Mouse (Mus musculus) kidney, embryonic 16.5 days (tissue): ENCODE measurements at regions not wholly inside any gene's neighbourhood (a gene's known extent, or its start where the extent isn't known, plus 50 kb on each side); places are given as distances from the start of the nearest gene placed in this dataset.

Experiments
- ATAC-seq: fragments of 200-750 bp; cut with Nextera tagmentation; 2 replicates; pipeline ENCODE4 v1.8.0; 2017; ENCODE audit warnings: moderate TSS enrichment; ENCODE audit not compliant: low FRiP score, low TSS enrichment
- H3K27ac ChIP-seq: fragments of 300-500 bp; sonication (generic); 2 replicates; pipeline ENCODE4 v1.5.1; 2014; ENCODE audit warnings: low read length
- H3K27me3 ChIP-seq: fragments of 300-500 bp; sonication (generic); 2 replicates; pipeline ENCODE4 v1.6.1; 2014; ENCODE audit warnings: low read length, control low read depth, mixed read lengths; ENCODE audit not compliant: insufficient read depth
- H3K36me3 ChIP-seq: fragments of 300-500 bp; sonication (generic); 2 replicates; pipeline ENCODE4 v1.6.1; 2014; ENCODE audit warnings: low read length, control low read depth, mixed read lengths; ENCODE audit not compliant: insufficient read depth
- H3K4me1 ChIP-seq: fragments of 300-500 bp; sonication (generic); 2 replicates; pipeline ENCODE4 v1.6.1; 2014; ENCODE audit warnings: low read length, control low read depth, mixed read lengths; ENCODE audit not compliant: insufficient read depth
- H3K4me2 ChIP-seq: fragments of 300-500 bp; sonication (generic); replicated peaks from 2 replicates; pipeline ENCODE4 v1.6.1; 2014; ENCODE audit warnings: low read depth, low read length
- H3K4me3 ChIP-seq: fragments of 300-500 bp; sonication (generic); 2 replicates; pipeline ENCODE4 v1.5.1; 2014; ENCODE audit warnings: mild to moderate bottlenecking, low read length
- H3K9ac ChIP-seq: fragments of 300-500 bp; sonication (generic); replicated peaks from 2 replicates; pipeline ENCODE4 v1.6.1; 2014; ENCODE audit warnings: low read length
- H3K9me3 ChIP-seq: fragments of 300-500 bp; sonication (generic); 2 replicates; pipeline ENCODE4 v1.6.1; 2016; ENCODE audit warnings: low read length, control low read depth
- WGBS: fragments of 180-500 bp; shearing (Covaris S2); extraction: QIAGEN DNeasy Blood & Tissue Kit; methylation state at CpG from one replicate; pipeline ENCODE4 v1.1.7; 2014; 5-methylcytosine and 5-hydroxymethylcytosine counted together

DNA sequence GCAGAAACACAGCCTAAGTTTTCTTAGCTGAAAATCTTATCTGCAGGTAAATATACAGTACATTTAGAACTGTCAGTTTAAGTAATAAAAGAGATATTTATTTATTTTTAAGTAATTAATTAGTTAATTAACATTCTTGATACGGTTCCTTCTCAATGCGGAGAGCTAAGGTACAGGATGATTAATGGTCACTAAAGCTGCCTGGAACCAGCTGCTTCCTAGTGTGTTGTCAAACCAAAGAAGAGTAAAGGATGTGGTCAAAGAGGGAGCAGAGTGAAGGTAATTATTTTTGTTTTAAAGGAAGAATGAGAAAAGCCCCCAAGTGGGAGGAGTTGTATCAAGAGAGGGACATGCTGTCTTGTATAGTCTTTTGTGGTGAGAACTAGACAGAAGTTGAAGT, 341.8 kb downstream of the Igsf11 start:
- no peak overlapping the region for H3K27ac ChIP-seq
- ATAC-seq, result peak; percentile 59; the same call in 1 of the 2 replicates
- WGBS, result 22% methylated on average over 2 of the region's 2 CpGs

DNA sequence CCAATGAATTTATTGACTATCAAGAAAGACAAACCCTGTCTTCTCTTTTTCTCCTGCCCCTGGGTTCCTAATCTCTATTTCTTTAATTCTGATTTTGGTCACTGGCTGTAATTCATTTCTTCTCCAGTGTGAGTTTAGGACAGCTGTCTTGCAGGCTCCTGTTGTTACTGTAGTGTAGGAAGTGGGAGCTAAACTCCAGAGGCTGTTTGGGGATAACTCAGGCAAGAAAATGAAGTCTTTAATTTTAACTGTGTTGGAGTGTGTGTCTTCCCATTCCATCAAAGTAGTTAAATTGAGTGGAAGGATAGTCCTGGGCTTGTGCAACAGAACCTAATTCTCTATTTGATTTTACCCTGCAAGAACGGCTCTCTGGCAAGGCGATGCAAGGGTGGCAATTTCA, 381.0 kb downstream of the Igsf11 start:
- 93% methylated on average over 2 of the region's 2 CpGs for WGBS
- Histone ChIP-seq H3K9me3 (no peaks in the 10 kb centered on the region), H3K36me3 (no peaks in the 10 kb centered on the region), H3K4me1 (no peaks in the 10 kb centered on the region), H3K9ac (no peak overlapping the region), H3K27me3 (no peaks in the 10 kb centered on the region), H3K4me3 (no peak overlapping the region), H3K27ac (no peak overlapping the region), H3K4me2 (no peak overlapping the region)
- ATAC-seq, result no peak

More for the DNA sequence above, 341.8 kb downstream of the Igsf11 start:
- Histone ChIP-seq H3K4me1 (no peaks in the 10 kb centered on the region), H3K4me2 (no peak overlapping the region), H3K36me3 (no peaks in the 10 kb centered on the region), H3K27me3 (no peaks in the 10 kb centered on the region), H3K9me3 (no peaks in the 10 kb centered on the region), H3K4me3 (no peak overlapping the region), H3K9ac (no peak overlapping the region)

DNA sequence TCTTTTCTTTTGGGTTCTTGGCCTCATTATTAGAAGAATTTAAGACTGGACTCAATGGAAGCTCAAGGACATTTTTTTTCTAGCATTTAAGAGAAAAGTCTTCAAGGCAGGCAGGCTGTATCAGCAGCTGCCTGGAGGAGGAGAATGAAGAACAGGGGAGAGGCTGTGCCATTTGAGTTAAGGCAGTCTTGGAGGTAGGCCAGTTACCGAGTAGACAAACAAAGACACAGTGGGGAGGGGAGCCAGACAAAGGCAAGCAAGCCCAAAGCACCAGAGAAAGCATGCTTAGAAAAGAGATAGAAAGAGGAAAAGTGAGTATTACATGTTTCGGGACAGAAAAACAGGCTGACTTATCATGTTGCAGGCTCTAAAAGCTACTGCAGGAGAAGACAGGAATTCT, 392.0 kb downstream of the Igsf11 start:
- H3K4me3 ChIP-seq, result no peak overlapping the region
- ATAC-seq, result no peak
- 50% methylated on average over 2 of the region's 2 CpGs for WGBS

DNA sequence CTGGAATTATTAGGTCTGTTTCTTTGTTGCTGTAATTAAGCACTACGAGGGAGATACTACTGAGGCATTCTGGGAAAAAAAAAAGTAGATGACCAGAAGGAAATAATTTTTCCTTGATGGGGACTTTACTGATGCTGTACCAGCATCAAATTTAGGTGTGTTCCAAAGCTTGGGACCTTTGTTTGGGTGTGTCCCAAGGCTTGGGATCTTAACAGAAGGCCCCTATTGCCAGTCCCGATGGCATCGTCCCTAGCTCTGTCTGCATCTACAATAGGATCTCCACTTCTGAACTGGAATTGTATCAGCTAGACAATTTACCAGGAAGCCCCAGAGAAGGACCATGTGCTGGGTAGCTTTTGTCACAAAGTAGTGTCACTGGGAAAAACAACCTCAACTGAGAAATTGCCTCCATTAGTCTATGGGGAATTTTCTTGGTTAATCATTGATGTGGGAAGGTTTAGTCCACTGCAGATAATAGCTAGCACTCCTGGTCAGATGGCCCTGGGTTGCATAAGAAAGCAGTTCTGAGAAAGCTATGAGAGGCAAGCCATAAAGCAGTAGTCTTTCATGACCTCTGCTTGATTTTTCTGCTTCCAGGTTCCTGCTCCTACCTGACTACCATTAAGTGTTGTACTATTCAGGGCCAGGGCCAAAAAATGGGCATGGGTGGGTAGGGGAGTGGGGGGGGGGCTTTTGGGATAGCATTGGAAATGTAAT, 392.7 kb downstream of the Igsf11 start:
- WGBS, result 90% methylated on average over 3 of the region's 3 CpGs
- H3K9ac ChIP-seq, result no peak overlapping the region
- H3K4me1 ChIP-seq, result no peaks in the 10 kb centered on the region
- no peaks in the 10 kb centered on the region for H3K9me3 ChIP-seq
- no peak overlapping the region for H3K4me3 ChIP-seq
- H3K27me3 ChIP-seq, result no peaks in the 10 kb centered on the region
- H3K27ac ChIP-seq, result no peak overlapping the region
- ATAC-seq, result no peak
- no peaks in the 10 kb centered on the region for H3K36me3 ChIP-seq
- no peak overlapping the region for H3K4me2 ChIP-seq

More for the DNA sequence above, 392.0 kb downstream of the Igsf11 start:
- Histone ChIP-seq H3K36me3 (no peaks in the 10 kb centered on the region), H3K4me2 (no peak overlapping the region), H3K27ac (no peak overlapping the region), H3K9me3 (no peaks in the 10 kb centered on the region), H3K4me1 (no peaks in the 10 kb centered on the region), H3K9ac (no peak overlapping the region), H3K27me3 (no peaks in the 10 kb centered on the region)

DNA sequence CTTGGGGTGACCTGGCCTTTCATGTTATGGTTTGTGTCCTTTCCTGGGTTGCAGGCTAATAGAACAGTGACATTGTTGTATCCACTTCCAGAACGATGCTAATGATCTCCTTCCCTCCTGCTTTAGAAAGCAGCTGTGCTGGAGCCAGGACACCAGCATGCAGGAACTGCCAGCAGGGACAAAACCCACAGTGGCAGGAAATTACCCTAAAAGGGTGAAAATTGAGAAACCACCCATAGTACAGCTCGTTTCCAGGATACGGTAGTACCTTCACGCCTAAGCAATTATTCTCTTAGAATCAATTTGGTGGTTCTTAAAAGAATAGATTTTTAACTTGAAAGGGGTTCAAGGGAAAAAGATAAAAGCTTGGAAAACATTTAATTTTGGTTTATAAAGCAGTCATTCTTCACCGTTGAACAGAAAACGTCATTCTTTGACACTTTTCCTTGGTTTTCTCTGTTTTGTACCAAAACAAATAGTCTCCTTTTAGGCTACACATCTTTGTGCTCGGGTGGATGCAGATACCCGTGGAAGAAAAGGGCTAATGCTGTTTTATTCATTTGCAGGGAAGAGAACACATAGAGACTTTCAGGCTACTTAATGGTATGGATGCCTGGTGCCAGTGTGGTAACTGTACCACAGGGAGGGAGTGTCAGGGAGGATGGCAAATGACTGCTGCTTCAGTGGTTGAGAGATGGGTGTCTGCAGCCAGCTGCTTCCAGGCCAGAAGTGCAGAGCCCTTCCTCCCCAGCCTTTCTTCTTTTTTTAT, 394.5 kb downstream of the Igsf11 start:
- H3K4me1 ChIP-seq, result no peaks in the 10 kb centered on the region
- no peak for ATAC-seq
- 68% methylated on average over 8 of the region's 8 CpGs for WGBS

DNA sequence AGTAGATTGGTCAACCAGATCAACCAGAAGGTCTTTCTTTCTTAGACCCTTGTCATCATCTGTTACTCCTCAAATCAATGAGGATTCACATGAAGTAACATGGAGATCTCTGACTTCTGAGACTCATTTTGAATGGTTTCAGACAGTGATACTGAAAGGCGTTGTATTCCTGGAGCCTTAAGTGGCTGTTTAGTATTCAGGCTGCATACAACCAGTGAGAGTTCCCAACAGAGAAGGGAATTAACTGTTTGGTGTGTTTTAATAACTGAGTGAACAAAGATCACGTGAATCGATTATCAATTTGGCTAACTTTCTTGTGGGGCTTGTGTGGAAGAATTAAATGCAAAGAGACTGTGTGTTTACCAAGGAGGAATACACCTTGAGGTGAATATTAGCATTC, 406.4 kb downstream of the Igsf11 start:
- no peaks in the 10 kb centered on the region for H3K36me3 ChIP-seq
- no peak overlapping the region for H3K27ac ChIP-seq
- WGBS, result 86% methylated on average over 3 of the region's 3 CpGs
- no peaks in the 10 kb centered on the region for H3K4me1 ChIP-seq
- no peak for ATAC-seq
- no peaks in the 10 kb centered on the region for H3K27me3 ChIP-seq
- H3K9ac ChIP-seq, result no peak overlapping the region
- H3K4me2 ChIP-seq, result no peak overlapping the region
- H3K4me3 ChIP-seq, result no peak overlapping the region
- no peaks in the 10 kb centered on the region for H3K9me3 ChIP-seq

More for the DNA sequence above, 394.5 kb downstream of the Igsf11 start:
- H3K9me3 ChIP-seq, result no peaks in the 10 kb centered on the region
- H3K4me2 ChIP-seq, result no peak overlapping the region
- no peak overlapping the region for H3K9ac ChIP-seq
- H3K4me3 ChIP-seq, result no peak overlapping the region
- H3K27ac ChIP-seq, result no peak overlapping the region
- H3K27me3 ChIP-seq, result no peaks in the 10 kb centered on the region
- H3K36me3 ChIP-seq, result no peaks in the 10 kb centered on the region

DNA sequence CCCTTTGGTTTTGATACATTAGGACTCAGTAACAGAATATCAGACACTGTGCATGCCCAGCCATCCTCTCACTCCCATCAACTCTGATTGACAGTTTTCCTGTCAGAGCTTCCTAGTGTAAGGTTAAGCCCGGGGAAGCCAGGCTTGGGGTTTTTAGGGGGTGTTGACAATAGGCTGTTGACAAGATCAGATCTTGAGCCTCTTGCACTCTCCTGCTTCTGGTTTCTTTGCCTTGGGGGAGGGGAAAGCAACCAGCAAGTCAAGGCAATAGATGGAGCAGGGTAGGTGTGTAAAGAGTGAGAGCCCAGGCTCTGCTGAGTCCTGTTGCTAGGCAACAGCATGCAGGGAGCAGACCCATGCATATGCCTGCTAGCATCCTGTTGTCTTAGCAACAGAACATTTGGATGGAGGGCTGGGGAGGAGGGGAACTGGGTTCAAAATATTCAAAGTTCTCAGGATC, 410.5 kb downstream of the Igsf11 start:
- Histone ChIP-seq H3K4me1 (no peaks in the 10 kb centered on the region), H3K27me3 (no peaks in the 10 kb centered on the region), H3K9ac (no peak overlapping the region), H3K4me2 (no peak overlapping the region), H3K27ac (no peak overlapping the region), H3K9me3 (no peaks in the 10 kb centered on the region), H3K4me3 (no peak overlapping the region), H3K36me3 (no peaks in the 10 kb centered on the region)
- peak; percentile 84; the same call in 1 of the 2 replicates for ATAC-seq
- 26% methylated on average over 1 of the region's 1 CpGs for WGBS

DNA sequence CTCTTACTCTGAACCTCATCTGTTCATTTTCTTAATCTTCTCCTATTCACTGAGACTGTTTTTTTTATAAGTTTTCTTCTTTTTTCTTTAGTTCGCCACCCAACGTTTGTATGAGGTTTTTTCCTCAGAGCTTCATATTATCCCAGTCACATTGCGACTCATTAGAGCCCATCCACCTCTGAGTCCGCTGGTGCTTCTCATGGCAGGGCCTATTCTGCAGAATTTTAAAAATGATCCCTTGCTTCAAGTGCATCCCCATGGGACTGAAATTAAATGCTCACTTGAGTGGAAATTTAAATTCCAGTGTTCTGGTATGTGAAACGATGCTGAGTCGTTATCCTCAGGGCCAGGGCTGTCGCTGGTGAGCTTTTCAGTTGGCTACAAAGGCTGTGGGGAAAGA, 410.9 kb downstream of the Igsf11 start:
- ATAC-seq, result no peak
- no peak overlapping the region for H3K4me2 ChIP-seq
- no peak overlapping the region for H3K27ac ChIP-seq
- H3K9me3 ChIP-seq, result no peaks in the 10 kb centered on the region
- no peaks in the 10 kb centered on the region for H3K36me3 ChIP-seq
- H3K4me3 ChIP-seq, result no peak overlapping the region
- no peaks in the 10 kb centered on the region for H3K4me1 ChIP-seq
- WGBS, result 65% methylated on average over 7 of the region's 7 CpGs
- H3K27me3 ChIP-seq, result no peaks in the 10 kb centered on the region
- no peak overlapping the region for H3K9ac ChIP-seq

DNA sequence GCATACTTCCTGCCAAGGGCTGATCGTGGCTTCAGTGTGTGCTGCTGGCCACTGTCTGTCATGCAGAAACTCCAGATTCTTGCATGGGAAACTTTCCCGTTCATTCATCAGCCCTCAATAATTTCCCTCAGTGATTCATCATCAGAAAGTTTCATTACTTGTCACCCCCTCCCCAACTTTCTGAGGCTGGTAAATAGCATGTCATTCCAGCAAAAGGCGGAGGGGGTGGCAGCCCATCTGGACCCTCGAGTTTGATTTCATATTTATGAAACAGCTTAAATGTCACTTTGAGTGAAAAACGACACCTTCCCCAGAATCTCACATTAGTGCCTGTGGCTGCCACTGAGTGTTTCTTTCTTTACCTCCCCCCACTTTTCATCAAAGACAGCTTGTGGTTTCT, 415.5 kb downstream of the Igsf11 start:
- 41% methylated on average over 5 of the region's 5 CpGs for WGBS
- Histone ChIP-seq H3K9ac (no peak overlapping the region), H3K9me3 (no peaks in the 10 kb centered on the region), H3K36me3 (no peaks in the 10 kb centered on the region), H3K27ac (no peak overlapping the region), H3K4me3 (no peak overlapping the region), H3K4me2 (no peak overlapping the region), H3K27me3 (no peaks in the 10 kb centered on the region), H3K4me1 (no peaks in the 10 kb centered on the region)
- ATAC-seq, result no peak
